Mouse (Mus musculus): ENCODE data around the gene Ccm2. TPM values are rescaled to one million over a fixed set of nuclear protein-coding genes. Genes with fewer than 3 reads are reported as not detected.

Ccm2 gene
- total RNA-seq, 2 experiments from 2014 or later, result 51.8 to 54.5 TPM

Other genes with a start within 250 kb of the Ccm2 start
- gene Zmiz2, start 157.8 kb upstream of the Ccm2 start, total RNA-seq (2021), result 100 to 1,000 TPM; 165 to 169 TPM
- 1,000 to 10,000 TPM; 1,939 to 1,976 TPM for gene Ppia, start 131.4 kb upstream of the Ccm2 start, total RNA-seq (2021)
- 10 to 100 TPM; 39.7 to 40.2 TPM for gene H2afv, start 102.4 kb upstream of the Ccm2 start, total RNA-seq (2021)
- 100 to 1,000 TPM; 258 to 283 TPM for gene Purb, start 71.0 kb upstream of the Ccm2 start, total RNA-seq (2021)
- under 1 TPM; 0.48 to 0.74 TPM for gene Myo1g, start 25.9 kb upstream of the Ccm2 start, total RNA-seq (2021)
- gene Nacad, start 59.2 kb downstream of the Ccm2 start, total RNA-seq (2021), result 10 to 100 TPM; 58.1 to 61.9 TPM
- 10 to 100 TPM; 47.2 to 52.5 TPM for gene Tbrg4, start 79.2 kb downstream of the Ccm2 start, total RNA-seq (2021)
- gene Wap, start 91.8 kb downstream of the Ccm2 start, total RNA-seq (2021), result not detected
- 10 to 100 TPM in 1 of 2 experiments, 1 to 10 TPM in 1; 5.6 to 11.9 TPM for gene Ramp3, start 111.6 kb downstream of the Ccm2 start, total RNA-seq (2021)